Comparison of ENCODE assay signal across 9 mouse cellular contexts in the genomic region with DNA sequence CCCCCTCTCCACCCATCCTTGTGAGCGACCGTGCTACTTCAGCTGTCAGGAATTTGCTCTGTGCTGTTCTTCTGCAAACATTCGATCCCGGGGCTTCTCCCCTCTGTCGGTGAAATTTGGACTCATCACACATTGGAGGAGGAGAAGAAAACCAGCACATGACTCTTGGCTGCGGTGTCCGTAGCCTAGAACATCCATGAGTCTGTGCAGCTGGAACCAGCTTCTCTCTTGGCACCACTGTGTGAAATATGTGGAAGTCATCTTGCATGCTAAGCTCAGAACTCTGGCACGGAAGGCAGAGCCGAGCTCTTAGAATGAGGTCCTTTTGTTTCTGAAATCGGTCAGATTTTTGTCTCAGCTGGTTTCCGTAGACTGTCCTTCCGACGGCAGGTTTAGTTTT.
A peak's percentile ranks its signal among the peaks of the same experiment; 100 is the strongest.
DNase-seq lines count a peak whose midpoint lies in the region; ATAC-seq lines count a peak whose summit lies in the region.
"Had no signal": no experiment of that assay in that cellular context is flagged by ENCODE, and none has a peak within 500 bp of the region (broad histone marks: within the 10 kb centered on the region; RNA-seq: fewer than 3 reads in every experiment).

No protein-coding gene starts in this region.

- H3K9ac ChIP-seq in kidney, embryonic 16.5 days (replicated peaks; ENCODE audit: low read length), result no peak overlapping the region
- H3K9ac ChIP-seq in embryonic facial prominence, embryonic 13.5 days, result 0 out of 2 replicates have a peak overlapping the region, but pooled peaks have one; percentile 40
- no peak overlapping the region for H3K9ac ChIP-seq in heart, embryonic 16.5 days (ENCODE audit: low read length)
- H3K9ac ChIP-seq in lung, embryonic 15.5 days, result no peak overlapping the region

- no peak for DNase-seq in kidney, adult 9 months
- no peak for DNase-seq in thymus, postnatal 10 days (ENCODE audit: low spot score in 2 of 2)
- DNase-seq in thymus, postnatal 14 days, result no peak
- no peak for DNase-seq in right cerebral cortex, postnatal 25 days

- H3K36me3 ChIP-seq in kidney, embryonic 16.5 days (ENCODE audit: insufficient read depth, low read length), result peaks cover 15% of the 10 kb centered on the region
- peaks cover 35% of the 10 kb centered on the region for H3K36me3 ChIP-seq in embryonic facial prominence, embryonic 13.5 days
- peaks cover 8% of the 10 kb centered on the region for H3K36me3 ChIP-seq in heart, embryonic 16.5 days (ENCODE audit: control insufficient read depth, insufficient read depth)
- H3K36me3 ChIP-seq in lung, embryonic 15.5 days, result 0 out of 2 replicates have a peak, but pooled peaks cover 3% of the 10 kb centered on the region

- 50% methylated on average over 13 of the region's 13 CpGs for WGBS in kidney, embryonic 16.5 days
- WGBS in embryonic facial prominence, embryonic 13.5 days, result 50% methylated on average over 13 of the region's 13 CpGs
- 47% methylated on average over 13 of the region's 13 CpGs for WGBS in heart, embryonic 16.5 days
- 38% methylated on average over 13 of the region's 13 CpGs for WGBS in lung, embryonic 15.5 days

- no peaks in the 10 kb centered on the region for H3K27me3 ChIP-seq in kidney, embryonic 16.5 days (ENCODE audit: insufficient read depth, low read length)
- H3K27me3 ChIP-seq in embryonic facial prominence, embryonic 13.5 days, result no peaks in the 10 kb centered on the region
- H3K27me3 ChIP-seq in heart, embryonic 16.5 days (ENCODE audit: control insufficient read depth, insufficient read depth, low read length), result no peaks in the 10 kb centered on the region
- no peaks in the 10 kb centered on the region for H3K27me3 ChIP-seq in lung, embryonic 15.5 days

- peaks cover 17% of the 10 kb centered on the region; the same call in 1 of the 2 replicates for H3K4me1 ChIP-seq in kidney, embryonic 16.5 days (ENCODE audit: insufficient read depth, low read length)
- H3K4me1 ChIP-seq in embryonic facial prominence, embryonic 13.5 days, result peaks cover 25% of the 10 kb centered on the region
- H3K4me1 ChIP-seq in heart, embryonic 16.5 days (ENCODE audit: control insufficient read depth, insufficient read depth, low read length), result peaks cover 18% of the 10 kb centered on the region
- H3K4me1 ChIP-seq in lung, embryonic 15.5 days, result peaks cover 28% of the 10 kb centered on the region

- peak; percentile 43; the same call in 1 of the 2 replicates for ATAC-seq in kidney, embryonic 16.5 days (ENCODE audit: low FRiP score, low TSS enrichment)
- ATAC-seq in embryonic facial prominence, embryonic 13.5 days (ENCODE audit: insufficient number of reproducible peaks, insufficient read depth, low FRiP score, low TSS enrichment, low read depth), result no peak
- no peak for ATAC-seq in heart, embryonic 16.5 days (replicated peaks; ENCODE audit: extremely low read depth, insufficient read depth, low FRiP score)
- ATAC-seq in lung, embryonic 15.5 days (ENCODE audit: borderline replicate concordance, extremely low read depth, low FRiP score, low TSS enrichment), result peak; percentile 50; the same call in 1 of the 2 replicates

- H3K9me3 ChIP-seq in kidney, embryonic 16.5 days (ENCODE audit: low read length), result peaks cover 8% of the 10 kb centered on the region
- peaks cover 5% of the 10 kb centered on the region; the same call in 1 of the 2 replicates for H3K9me3 ChIP-seq in embryonic facial prominence, embryonic 13.5 days
- H3K9me3 ChIP-seq in heart, embryonic 16.5 days (replicated peaks; ENCODE audit: control insufficient read depth, low read length), result peaks cover 6% of the 10 kb centered on the region
- no peaks in the 10 kb centered on the region for H3K9me3 ChIP-seq in lung, embryonic 15.5 days

- no peak overlapping the region for H3K4me2 ChIP-seq in kidney, embryonic 16.5 days (replicated peaks; ENCODE audit: low read depth, low read length)
- H3K4me2 ChIP-seq in embryonic facial prominence, embryonic 13.5 days, result no peak overlapping the region; the same call in 1 of the 2 replicates
- H3K4me2 ChIP-seq in heart, embryonic 16.5 days (ENCODE audit: low read depth, low read length), result 0 out of 2 replicates have a peak overlapping the region, but pooled peaks have one; percentile 0
- H3K4me2 ChIP-seq in lung, embryonic 15.5 days, result 0 out of 2 replicates have a peak overlapping the region, but pooled peaks have one; percentile 12

- H3K4me3 ChIP-seq in kidney, embryonic 16.5 days (ENCODE audit: low read length), result no peak overlapping the region
- H3K4me3 ChIP-seq in embryonic facial prominence, embryonic 13.5 days, result no peak overlapping the region
- H3K4me3 ChIP-seq in heart, embryonic 16.5 days (ENCODE audit: low read length), result no peak overlapping the region
- no peak overlapping the region for H3K4me3 ChIP-seq in lung, embryonic 15.5 days
- H3K4me3 ChIP-seq: myocyte had no signal

- peak overlapping the region; percentile 52; the same call in 1 of the 2 replicates for H3K27ac ChIP-seq in kidney, embryonic 16.5 days (ENCODE audit: low read length)
- H3K27ac ChIP-seq in embryonic facial prominence, embryonic 13.5 days, result peak overlapping the region; percentile 85
- peak overlapping the region; percentile 67 for H3K27ac ChIP-seq in heart, embryonic 16.5 days (ENCODE audit: low read length)
- H3K27ac ChIP-seq in lung, embryonic 15.5 days, result peak overlapping the region; percentile 52

Comparison
In these comparisons a context has a peak if more than half of its experiments do, and no peak if none do; other contexts are left out.
1. ATAC-seq: peak in kidney, embryonic 16.5 days (single experiment) and lung, embryonic 15.5 days (single experiment); none in embryonic facial prominence, embryonic 13.5 days (single experiment) and heart, embryonic 16.5 days (single experiment).
2. H3K4me2 ChIP-seq: peak in heart, embryonic 16.5 days (single experiment) and lung, embryonic 15.5 days (single experiment); none in kidney, embryonic 16.5 days (single experiment) and embryonic facial prominence, embryonic 13.5 days (single experiment).
3. Peak in every context shown above with its lines, with median percentiles within 50 percentile points of each other: H3K27ac ChIP-seq.